Mouse (Mus musculus) CH12F3 (cell line): ENCODE data around the gene Mgat2.

ENCODE experiments used
- in situ Hi-C: fragments of 300-500 bp; cut with MboI; formaldehyde crosslinking; loops from 2 replicates; pipeline ENCODE4 v1.14.3; 2020; ENCODE audit warnings: low sequenced_read_pairs

Gene Mgat2

GRCm38 (mm10) chr12:69177526-69177925 lies 6.4 kb upstream of the Mgat2 start:
- in situ Hi-C loops, result no loop called here

- in situ Hi-C loops, result no loop called here
These were observed 4.6 kb upstream of the Mgat2 start for GRCm38 (mm10) chr12:69179371-69179770.

- in situ Hi-C loops, result no loop called here
These were observed 2.2 kb upstream of the Mgat2 start for GRCm38 (mm10) chr12:69181800-69182199.

- in situ Hi-C loops, result no loop called here
These were observed 662 bp downstream of the Mgat2 start for GRCm38 (mm10) chr12:69184342-69185295.

- in situ Hi-C loops, result no loop called here
These were observed 1.4 kb downstream of the Mgat2 start for GRCm38 (mm10) chr12:69185371-69185770.

- in situ Hi-C loops, result no loop called here
These were observed 3.0 kb downstream of the Mgat2 start for GRCm38 (mm10) chr12:69186811-69187471.

- in situ Hi-C loops, result no loop called here
These were observed 6.1 kb downstream of the Mgat2 start for GRCm38 (mm10) chr12:69190074-69190473.

- in situ Hi-C loops, result no loop called here
These were observed 6.6 kb downstream of the Mgat2 start for GRCm38 (mm10) chr12:69190522-69190921.

- in situ Hi-C loops, result no loop called here
These were observed 7.4 kb downstream of the Mgat2 start for GRCm38 (mm10) chr12:69191396-69191795.

GRCm38 (mm10) chr12:69192637-69193036 lies 8.7 kb downstream of the Mgat2 start:
- in situ Hi-C loops, result no loop called here

GRCm38 (mm10) chr12:69196444-69197377 lies 12.8 kb downstream of the Mgat2 start, which contains the start of gene Gm49383:
Gene Gm49383 (minus strand): TSS chr12:69197104.
- in situ Hi-C loops, result no loop called here

GRCm38 (mm10) chr12:69197378-69198163 lies 13.6 kb downstream of the Mgat2 start:
- in situ Hi-C loops, result no loop called here

GRCm38 (mm10) chr12:69198164-69198535 lies 14.2 kb downstream of the Mgat2 start, which contains the start of gene Dnaaf2:
Gene Dnaaf2 (minus strand): TSS chr12:69198429.
- in situ Hi-C loops, result no loop called here

GRCm38 (mm10) chr12:69198985-69199384 lies 15.0 kb downstream of the Mgat2 start:
- in situ Hi-C loops, result no loop called here

- in situ Hi-C loops, result loop anchor here (25.0 kb wide), 1 partner anchor 483 kb away; the partner anchor contains the start of gene Sos2
These were observed 20.3 kb downstream of the Mgat2 start, which contains the start of gene Gm49384 for GRCm38 (mm10) chr12:69204052-69204833. Gene Gm49384 (minus strand): TSS chr12:69204267.

GRCm38 (mm10) chr12:69207396-69207795 lies 23.4 kb downstream of the Mgat2 start:
- in situ Hi-C loops, result loop anchor here (25.0 kb wide), 1 partner anchor 480 kb away; the partner anchor contains the start of gene Sos2

- in situ Hi-C loops, result loop anchor here (25.0 kb wide), 1 partner anchor 479 kb away; the partner anchor contains the start of gene Sos2
These were observed 24.0 kb downstream of the Mgat2 start for GRCm38 (mm10) chr12:69207926-69208325.

- in situ Hi-C loops, result loop anchor here (25.0 kb wide), 1 partner anchor 479 kb away; the partner anchor contains the start of gene Sos2
These were observed 24.6 kb downstream of the Mgat2 start for GRCm38 (mm10) chr12:69208520-69208919.
